Mouse (Mus musculus) thymus, adult 2 months (tissue): ENCODE data around the gene Ntrk3.

ENCODE experiments used
- CTCF ChIP-seq: fragments of 200-500 bp; IDR thresholded peaks from 2 replicates; pipeline ENCODE4 v1.5.1; 2012; ENCODE audit warnings: mild to moderate bottlenecking, control low read depth, low read length, moderate library complexity, borderline replicate concordance; ENCODE audit not compliant: control insufficient read depth, poor library complexity, insufficient read depth; ENCODE audit errors: extremely low read depth
- POLR2A ChIP-seq: fragments of 200-500 bp; IDR thresholded peaks from 2 replicates; pipeline ENCODE4 v1.6.1; 2012; ENCODE audit warnings: mild to moderate bottlenecking, low read length, control low read depth, moderate library complexity; ENCODE audit not compliant: control insufficient read depth, poor library complexity, insufficient read depth; ENCODE audit errors: extremely low read depth

- TF ChIP-seq CTCF (no peak), POLR2A (no peak)
These were observed 145.6 kb downstream of the Ntrk3 start for GRCm38 (mm10) chr7:78592172-78592571.
